In genomic region chr1:78863833-78864232, GRCm38 (mm10) we compare ENCODE assay signal across 9 mouse cellular contexts. TPM values are rescaled to one million over a fixed set of nuclear protein-coding genes. Genes with fewer than 3 reads are reported as not detected.
A peak's percentile ranks its signal among the peaks of the same experiment; 100 is the strongest.
DNase-seq lines count a peak whose midpoint lies in the region; ATAC-seq and TF ChIP-seq lines count a peak whose summit lies in the region.
"Had no signal": no experiment of that assay in that cellular context is flagged by ENCODE, and none has a peak within 500 bp of the region (broad histone marks: within the 10 kb centered on the region; RNA-seq: fewer than 3 reads in every experiment).

No protein-coding gene starts in this region.

- no peak overlapping the region for H3K4me3 ChIP-seq in limb, embryonic 15.5 days
- H3K4me3 ChIP-seq in limb, embryonic 10.5 days = no peak overlapping the region
- no peak overlapping the region for H3K4me3 ChIP-seq in gastrocnemius, adult 2 months
- no peak overlapping the region for H3K4me3 ChIP-seq in forebrain, embryonic 11.5 days (ENCODE audit: low read depth, low read length)
- no peak overlapping the region for H3K4me3 ChIP-seq in forebrain, embryonic 15.5 days

- intact Hi-C loops in gastrocnemius, adult 2 months (cut with DNase I) = no loop called here

- H3K9me3 ChIP-seq in limb, embryonic 15.5 days = no peaks in the 10 kb centered on the region
- no peaks in the 10 kb centered on the region for H3K9me3 ChIP-seq in limb, embryonic 10.5 days (replicated peaks)
- no peaks in the 10 kb centered on the region for H3K9me3 ChIP-seq in forebrain, embryonic 11.5 days (ENCODE audit: control insufficient read depth, low read length)
- no peaks in the 10 kb centered on the region for H3K9me3 ChIP-seq in forebrain, embryonic 15.5 days

- H3K27ac ChIP-seq in limb, embryonic 15.5 days = peak overlapping the region; percentile 66; the same call in 1 of the 2 replicates
- H3K27ac ChIP-seq in limb, embryonic 10.5 days = no peak overlapping the region
- H3K27ac ChIP-seq in gastrocnemius, adult 2 months = peak overlapping the region; percentile 74
- H3K27ac ChIP-seq in forebrain, embryonic 11.5 days (ENCODE audit: low read depth, low read length) = no peak overlapping the region
- H3K27ac ChIP-seq in forebrain, embryonic 15.5 days (replicated peaks) = no peak overlapping the region

- no peaks in the 10 kb centered on the region for H3K27me3 ChIP-seq in limb, embryonic 15.5 days
- H3K27me3 ChIP-seq in limb, embryonic 10.5 days (ENCODE audit: low read depth, poor library complexity, severe bottlenecking) = no peaks in the 10 kb centered on the region
- no peaks in the 10 kb centered on the region; the same call in 1 of the 2 replicates for H3K27me3 ChIP-seq in forebrain, embryonic 11.5 days (ENCODE audit: control insufficient read depth, insufficient read depth, low read length)
- no peaks in the 10 kb centered on the region for H3K27me3 ChIP-seq in forebrain, embryonic 15.5 days

- no peak overlapping the region for H3K4me2 ChIP-seq in limb, embryonic 15.5 days
- no peak overlapping the region for H3K4me2 ChIP-seq in forebrain, embryonic 11.5 days (ENCODE audit: low read depth, low read length, severe bottlenecking)
- H3K4me2 ChIP-seq in forebrain, embryonic 15.5 days (replicated peaks) = no peak overlapping the region

- H3K36me3 ChIP-seq in limb, embryonic 15.5 days = no peaks in the 10 kb centered on the region
- H3K36me3 ChIP-seq in limb, embryonic 10.5 days = no peaks in the 10 kb centered on the region
- H3K36me3 ChIP-seq in forebrain, embryonic 11.5 days (ENCODE audit: control insufficient read depth, insufficient read depth, low read length) = no peaks in the 10 kb centered on the region
- H3K36me3 ChIP-seq in forebrain, embryonic 15.5 days = no peaks in the 10 kb centered on the region

- no peak overlapping the region for H3K9ac ChIP-seq in limb, embryonic 15.5 days
- H3K9ac ChIP-seq in forebrain, embryonic 11.5 days (ENCODE audit: low read length) = no peak overlapping the region
- H3K9ac ChIP-seq in forebrain, embryonic 15.5 days (replicated peaks) = no peak overlapping the region

- DNase-seq in limb, embryonic 10.5 days (ENCODE audit: low spot score) = no peak
- peak; percentile 31 for DNase-seq in gastrocnemius, adult 2 months
- DNase-seq in heart, postnatal 4 days = peak; percentile 64
- DNase-seq in lung, postnatal 25 days (ENCODE audit: low spot score) = peak; percentile 23
- no peak for DNase-seq in forebrain, embryonic 11.5 days (ENCODE audit: low spot score)
- no peak for DNase-seq in urinary bladder, postnatal 25 days (ENCODE audit: low spot score)

- no peak for ATAC-seq in limb, embryonic 15.5 days (ENCODE audit: insufficient number of reproducible peaks, low FRiP score, low TSS enrichment, low read depth)
- no peak for ATAC-seq in forebrain, embryonic 11.5 days (replicated peaks; ENCODE audit: low FRiP score)
- no peak for ATAC-seq in forebrain, embryonic 15.5 days (replicated peaks)

- no peak for TF ChIP-seq CTCF in gastrocnemius, adult 2 months (IDR thresholded peaks at IDR 0.05)

- H3K4me1 ChIP-seq in limb, embryonic 15.5 days = peaks cover 11% of the 10 kb centered on the region
- H3K4me1 ChIP-seq in limb, embryonic 10.5 days = no peaks in the 10 kb centered on the region
- no peaks in the 10 kb centered on the region for H3K4me1 ChIP-seq in forebrain, embryonic 11.5 days (replicated peaks; ENCODE audit: control insufficient read depth, insufficient read depth, low read length)
- H3K4me1 ChIP-seq in forebrain, embryonic 15.5 days = 0 out of 2 replicates have a peak, but pooled peaks cover 3% of the 10 kb centered on the region

- 49% methylated on average over 2 of the region's 2 CpGs for WGBS in limb, embryonic 15.5 days
- WGBS in limb, embryonic 10.5 days = 78% methylated on average over 2 of the region's 2 CpGs
- 84% methylated on average over 2 of the region's 2 CpGs for WGBS in forebrain, embryonic 11.5 days
- 73% methylated on average over 2 of the region's 2 CpGs for WGBS in forebrain, embryonic 15.5 days

RNA-seq across cellular contexts. Expression of gene Kcne4, which starts 47.3 kb away (rescaled TPM):
- 28.8 and 29.6 TPM in 2 replicates for polyA plus RNA-seq in limb, embryonic 15.5 days (2015; fragmentation: Nextera tagmentation; extraction: Ambion mirVana)
- polyA plus RNA-seq in limb, embryonic 10.5 days (2016; fragmentation: Nextera tagmentation; extraction: Ambion mirVana) = 0.16 and 0.90 TPM in 2 replicates
- 1 to 10 TPM in 1 of 2 experiments, under 1 TPM in 1; 0.61 to 1.3 TPM for total RNA-seq in gastrocnemius, adult 2 months (2021)
- 1 to 10 TPM; 4.3 to 4.9 TPM for total RNA-seq in heart, postnatal 4 days (2021)
- 0.52 and 0.75 TPM in 2 replicates for polyA plus RNA-seq in forebrain, embryonic 11.5 days (2014; fragmentation: Nextera tagmentation; extraction: Ambion mirVana)
- polyA plus RNA-seq in forebrain, embryonic 15.5 days (2015; fragmentation: Nextera tagmentation; extraction: Ambion mirVana) = 1.3 and 1.4 TPM in 2 replicates
- total RNA-seq: megakaryocyte-erythroid progenitor cell, adult 5-6 weeks had no signal

Comparison
In these comparisons a context has a peak if more than half of its experiments do, and no peak if none do; other contexts are left out.
1. H3K27ac ChIP-seq: peak in limb, embryonic 15.5 days (single experiment) and gastrocnemius, adult 2 months (single experiment); none in limb, embryonic 10.5 days (single experiment), forebrain, embryonic 11.5 days (single experiment) and forebrain, embryonic 15.5 days (single experiment).
2. RNA of gene Kcne4, which starts 47.3 kb away (polyA plus RNA-seq): 28.8 to 29.6 TPM in limb, embryonic 15.5 days; 1.3 to 1.4 TPM in forebrain, embryonic 15.5 days, 0.16 to 0.90 TPM in limb, embryonic 10.5 days and 0.52 to 0.75 TPM in forebrain, embryonic 11.5 days; every median in the first group is over 10 times any median in the second.
3. DNase-seq: peak in gastrocnemius, adult 2 months (single experiment), heart, postnatal 4 days (single experiment) and lung, postnatal 25 days (single experiment); none in limb, embryonic 10.5 days (single experiment), forebrain, embryonic 11.5 days (single experiment) and urinary bladder, postnatal 25 days (single experiment).